Mouse (Mus musculus) embryonic fibroblast, embryonic 13.5 days (primary cell): ENCODE results near the gene Yy1.

Experiments
- CTCF ChIP-seq: IDR thresholded peaks from 2 replicates; pipeline ENCODE4 v1.5.1; 2011; ENCODE audit warnings: mild to moderate bottlenecking, control low read depth, low read length, moderate library complexity, borderline replicate concordance; ENCODE audit not compliant: insufficient read depth
- POLR2A ChIP-seq: IDR thresholded peaks from 2 replicates; pipeline ENCODE4 v1.6.1; 2011; ENCODE audit warnings: low read depth, mild to moderate bottlenecking, control low read depth, low read length, moderate library complexity

- TF ChIP-seq CTCF (no peak), POLR2A (no peak)
Observed at GRCm38 (mm10) chr12:108811133-108811532, 18.4 kb downstream of the Yy1 start.
